Mouse (Mus musculus) R1 (cell line): ENCODE measurements around the gene Eya2.

ENCODE experiments used
- DNase-seq: peaks from one replicate; pipeline ENCODE4 v3.0.0-alpha.2; 2018; ENCODE audit warnings: low read depth, low spot score

The Eya2 gene

DNA sequence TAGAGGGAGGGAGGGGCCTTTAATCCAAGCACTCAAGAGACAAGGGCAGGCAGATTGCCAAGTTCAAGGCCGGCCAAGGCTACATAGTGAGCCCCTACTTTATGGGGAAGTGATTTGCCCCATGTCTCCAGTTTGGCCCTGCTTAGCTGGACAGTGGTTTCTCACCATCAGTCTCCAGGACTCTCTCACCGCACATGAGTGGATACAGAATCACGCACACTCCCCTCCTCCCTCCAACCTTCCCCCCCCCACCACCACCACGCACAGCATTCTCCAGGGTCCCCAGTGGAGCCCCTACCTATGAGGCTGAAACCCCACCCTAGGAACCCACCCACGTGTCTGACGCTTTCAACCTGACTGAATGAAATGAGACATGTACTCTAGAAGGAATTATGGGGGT is 223.7 kb downstream of the Eya2 start:
- DNase-seq, result peak; percentile 46

DNA sequence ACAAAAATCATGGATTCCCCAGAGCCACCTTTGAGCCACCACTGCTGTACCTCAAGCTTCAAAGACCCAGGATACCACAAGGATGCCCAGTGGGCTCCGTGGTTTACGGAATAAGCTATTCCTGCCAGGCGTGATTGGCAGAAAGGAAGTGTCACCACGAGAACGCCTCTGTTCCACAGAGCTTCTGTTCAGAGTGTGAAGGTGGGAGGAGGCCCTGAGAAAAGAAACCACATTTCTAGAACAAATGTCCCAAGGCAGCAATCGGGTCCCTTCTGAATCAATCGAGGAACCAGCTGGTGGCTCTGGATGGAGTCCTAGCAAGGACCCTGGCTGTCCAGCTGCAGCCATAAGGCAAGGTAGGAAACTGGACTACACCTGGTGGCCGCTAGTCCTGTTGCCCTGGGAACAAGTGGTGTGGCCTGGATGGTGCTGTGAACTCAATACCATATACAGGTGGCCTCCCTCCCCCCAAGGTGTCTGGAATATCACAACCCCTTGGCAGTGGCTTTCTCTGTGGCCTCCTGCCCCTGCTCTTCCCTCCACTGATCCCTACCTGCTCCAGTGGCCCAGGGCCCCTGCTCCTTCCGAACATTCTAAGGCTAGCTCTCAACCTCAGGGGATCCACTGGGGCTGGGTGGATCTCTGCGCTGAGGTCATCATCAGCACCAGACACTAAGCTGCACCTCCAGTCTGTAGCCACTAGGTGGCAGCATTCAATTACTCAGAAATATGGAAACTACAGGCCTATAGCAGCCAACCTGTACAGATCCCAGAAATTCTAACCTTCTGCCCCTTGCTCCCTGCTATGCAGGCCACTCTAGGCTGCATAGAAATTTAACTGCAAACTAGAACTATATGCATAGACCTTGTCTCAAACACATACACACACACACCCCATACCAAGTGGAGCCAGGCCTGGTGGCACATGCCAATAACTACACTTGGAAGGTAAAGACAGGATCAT is 224.4 kb downstream of the Eya2 start:
- peak; percentile 87 for DNase-seq

- DNase-seq, result no peak
Measured at GRCm38 (mm10) chr2:165820073-165820472, 225.2 kb downstream of the Eya2 start.

DNA sequence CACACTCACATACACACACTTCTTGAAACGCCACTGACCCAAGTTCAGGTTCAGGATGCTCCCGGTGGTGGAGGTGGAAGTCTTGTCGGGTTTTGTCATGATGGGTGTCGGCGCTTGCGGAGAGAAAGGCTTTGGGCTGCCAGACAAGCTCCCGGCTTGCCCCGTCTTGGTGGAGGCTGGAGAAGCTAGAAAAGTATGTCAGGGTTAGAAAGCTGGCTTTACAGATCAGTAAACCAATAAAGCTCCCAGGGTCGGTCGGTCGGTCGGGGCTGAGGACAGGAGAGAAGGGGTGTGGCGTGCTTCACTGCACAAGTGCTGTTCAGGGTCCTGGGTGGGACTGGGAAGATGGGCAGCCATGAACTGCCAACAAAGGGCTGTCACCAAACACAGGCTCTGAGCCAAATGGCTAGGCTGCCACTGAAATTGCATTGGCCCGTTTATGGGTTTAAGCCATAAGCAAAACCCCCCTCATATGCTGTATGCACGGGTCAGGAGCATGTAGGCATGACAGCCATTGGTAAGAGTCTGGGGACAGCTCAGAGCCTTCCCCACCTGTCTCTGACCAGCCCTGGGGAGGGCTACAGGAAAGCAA is 225.8 kb downstream of the Eya2 start:
- peak; percentile 63 for DNase-seq
